Mouse (Mus musculus) kidney, adult 2 months (tissue): ENCODE data around the gene Prkag2.

Source experiments
- CTCF ChIP-seq: fragments of 200-500 bp; conservative IDR thresholded peaks from 2 replicates; pipeline ENCODE4 v1.5.1; 2011; ENCODE audit warnings: low read depth, mild to moderate bottlenecking, control low read depth, low read length, moderate library complexity, mixed read lengths; ENCODE audit not compliant: insufficient read depth, insufficient read length
- POLR2A ChIP-seq: fragments of 200-500 bp; IDR thresholded peaks from one replicate; pipeline ENCODE4 v1.6.1; 2011; ENCODE audit warnings: low read depth, low read length, control low read depth

GRCm38 (mm10) chr5:24854256-24854655 lies 246.2 kb downstream of the Prkag2 start:
- TF ChIP-seq POLR2A (no peak), CTCF (no peak)
